Mouse (Mus musculus): Measurements from ENCODE around the gene Gmppa. TPM values are rescaled to one million over a fixed set of nuclear protein-coding genes. Genes with fewer than 3 reads are reported as not detected.

Gmppa gene
- polyA plus RNA-seq, 2 experiments = 74.9 to 144 TPM

DNA sequence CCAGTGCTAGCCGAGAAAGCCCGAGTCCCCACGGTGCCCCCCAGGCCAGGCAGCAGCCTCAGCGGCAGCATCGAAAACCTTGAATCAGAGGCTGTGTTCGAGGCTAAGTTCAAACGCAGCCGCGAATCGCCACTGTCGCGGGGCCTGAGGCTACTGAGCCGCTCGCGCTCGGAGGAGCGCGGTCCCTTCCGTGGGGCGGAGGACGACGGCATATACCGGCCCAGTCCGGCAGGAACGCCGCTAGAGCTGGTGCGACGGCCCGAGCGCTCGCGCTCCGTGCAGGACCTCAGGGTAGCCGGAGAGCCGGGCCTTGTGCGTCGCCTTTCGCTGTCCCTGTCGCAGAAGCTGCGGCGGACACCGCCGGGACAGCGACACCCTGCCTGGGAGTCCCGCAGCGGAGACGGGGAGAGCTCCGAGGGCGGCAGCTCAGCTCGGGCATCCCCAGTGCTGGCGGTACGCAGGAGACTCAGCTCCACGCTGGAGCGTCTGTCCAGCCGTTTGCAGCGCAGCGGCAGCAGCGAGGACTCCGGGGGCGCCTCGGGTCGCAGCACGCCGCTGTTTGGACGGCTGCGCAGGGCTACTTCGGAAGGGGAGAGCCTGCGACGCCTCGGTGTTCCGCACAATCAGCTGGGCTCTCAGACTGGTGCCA, 12.8 kb upstream of the Gmppa start:
- Histone ChIP-seq H3K4me2 (replicated peaks; ENCODE audit: low read depth, low read length, severe bottlenecking) (peak overlapping the region; percentile 53), H3K27ac (replicated peaks; ENCODE audit: low read depth, low read length) (no peak overlapping the region), H3K9ac (ENCODE audit: low read depth, low read length, severe bottlenecking) (peak overlapping the region; percentile 42), H3K36me3 (ENCODE audit: control insufficient read depth, insufficient read depth, low read length) (peaks cover 19% of the 10 kb centered on the region), H3K27me3 (ENCODE audit: control insufficient read depth, insufficient read depth, low read length) (peaks cover 50% of the 10 kb centered on the region), H3K4me1 (ENCODE audit: control insufficient read depth, insufficient read depth, low read length) (peaks cover 18% of the 10 kb centered on the region; the same call in 1 of the 2 replicates), H3K4me3 (replicated peaks; ENCODE audit: low read length) (peak overlapping the region; percentile 36), H3K9me3 (ENCODE audit: control insufficient read depth, low read length) (no peaks in the 10 kb centered on the region)
- ATAC-seq (ENCODE audit: low FRiP score, low read depth) = peak; percentile 58; the same call in 1 of the 2 replicates
- under 1% methylated on average over 56 of the region's 71 CpGs for WGBS
- TF ChIP-seq POLR2A (IDR thresholded peaks at IDR 0.05; ENCODE audit: borderline replicate concordance, extremely low read depth, insufficient read depth, insufficient read length) = no peak
- DNase-seq (ENCODE audit: low spot score) = no peak

DNA sequence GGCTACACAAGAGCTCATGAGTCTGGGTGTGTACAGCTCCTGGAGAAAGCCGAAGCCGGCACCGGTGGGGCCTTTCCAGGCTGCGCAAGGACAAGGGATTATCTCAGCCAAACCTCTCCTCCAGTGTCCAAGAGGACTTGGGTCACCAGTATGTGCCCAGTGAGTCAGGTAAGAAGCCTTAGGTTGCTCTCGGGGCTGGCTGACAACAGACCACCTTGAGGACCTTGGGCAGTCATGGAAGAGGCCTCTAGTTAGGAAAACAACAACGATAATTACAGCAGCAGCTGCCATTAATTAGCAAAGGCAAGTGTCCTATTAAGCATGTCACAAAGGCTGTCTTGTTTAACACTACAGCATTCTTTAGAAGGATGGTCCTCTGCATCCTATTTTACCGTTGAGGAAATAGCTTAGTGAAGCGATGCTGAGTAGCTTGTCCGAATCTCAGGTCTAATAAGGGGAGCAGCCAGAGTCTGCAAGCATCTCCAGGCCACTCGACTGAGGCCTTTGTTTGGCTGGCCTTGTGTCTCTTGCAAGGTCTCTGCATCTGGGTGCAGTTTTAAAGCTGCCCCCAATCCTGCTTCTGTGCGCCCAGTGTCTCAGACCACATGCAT, 11.8 kb upstream of the Gmppa start:
- no peaks in the 10 kb centered on the region for H3K9me3 ChIP-seq (ENCODE audit: control insufficient read depth, low read length)
- peaks cover 50% of the 10 kb centered on the region for H3K27me3 ChIP-seq (ENCODE audit: control insufficient read depth, insufficient read depth, low read length)
- no peak overlapping the region for H3K27ac ChIP-seq (replicated peaks; ENCODE audit: low read depth, low read length)
- no peak overlapping the region for H3K4me2 ChIP-seq (replicated peaks; ENCODE audit: low read depth, low read length, severe bottlenecking)
- peaks cover 18% of the 10 kb centered on the region; the same call in 1 of the 2 replicates for H3K4me1 ChIP-seq (ENCODE audit: control insufficient read depth, insufficient read depth, low read length)
- H3K4me3 ChIP-seq (replicated peaks; ENCODE audit: low read length) = no peak overlapping the region
- DNase-seq (ENCODE audit: low spot score) (no peak), ATAC-seq (ENCODE audit: low FRiP score, low read depth) (no peak)
- H3K9ac ChIP-seq (ENCODE audit: low read depth, low read length, severe bottlenecking) = no peak overlapping the region
- no peak for TF ChIP-seq POLR2A (IDR thresholded peaks at IDR 0.05; ENCODE audit: borderline replicate concordance, extremely low read depth, insufficient read depth, insufficient read length)
- H3K36me3 ChIP-seq (ENCODE audit: control insufficient read depth, insufficient read depth, low read length) = peaks cover 12% of the 10 kb centered on the region
- WGBS = 51% methylated on average over 11 of the region's 11 CpGs

DNA sequence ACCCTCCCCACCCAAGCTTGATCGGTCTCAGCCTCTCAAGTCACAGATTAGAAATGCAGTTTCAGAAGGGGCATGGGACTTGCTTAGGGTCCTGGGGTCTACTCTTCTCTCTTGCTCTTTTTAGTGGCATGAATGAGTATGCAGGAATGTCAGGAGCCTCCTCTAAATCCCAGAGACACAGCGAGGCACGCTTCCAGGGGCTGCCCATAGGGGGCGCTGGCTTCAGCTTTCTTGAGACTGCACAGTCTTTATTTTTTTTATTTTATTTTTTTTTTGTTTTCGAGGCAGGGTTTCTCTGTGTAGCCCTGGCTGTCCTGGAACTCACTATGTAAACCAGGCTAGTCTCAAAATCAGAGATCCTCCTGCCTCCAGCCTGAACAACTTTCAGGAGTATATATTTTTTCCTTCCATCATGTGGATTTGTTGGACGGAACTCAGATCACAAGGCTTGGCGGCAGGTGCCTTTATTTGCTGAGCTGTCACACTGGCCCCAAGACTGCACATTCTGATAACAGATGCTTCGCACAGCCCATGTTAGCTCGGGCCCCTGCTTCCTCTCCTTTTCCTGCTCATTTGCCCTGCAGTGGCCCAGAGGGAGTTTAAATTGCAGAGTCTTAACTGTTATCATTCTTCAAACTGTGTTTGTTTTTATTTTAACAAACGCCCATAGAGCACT, 9.8 kb upstream of the Gmppa start:
- no peak for TF ChIP-seq POLR2A (IDR thresholded peaks at IDR 0.05; ENCODE audit: borderline replicate concordance, extremely low read depth, insufficient read depth, insufficient read length)
- no peak overlapping the region for H3K9ac ChIP-seq (ENCODE audit: low read depth, low read length, severe bottlenecking)
- 35% methylated on average over 10 of the region's 10 CpGs for WGBS
- no peak overlapping the region for H3K27ac ChIP-seq (replicated peaks; ENCODE audit: low read depth, low read length)
- ATAC-seq (ENCODE audit: low FRiP score, low read depth) (no peak; the same call in 1 of the 2 replicates), DNase-seq (ENCODE audit: low spot score) (peak; percentile 59)
- peaks cover 6% of the 10 kb centered on the region; the same call in 1 of the 2 replicates for H3K36me3 ChIP-seq (ENCODE audit: control insufficient read depth, insufficient read depth, low read length)
- peaks cover 42% of the 10 kb centered on the region for H3K27me3 ChIP-seq (ENCODE audit: control insufficient read depth, insufficient read depth, low read length)
- H3K4me3 ChIP-seq (replicated peaks; ENCODE audit: low read length) = no peak overlapping the region
- H3K9me3 ChIP-seq (ENCODE audit: control insufficient read depth, low read length) = no peaks in the 10 kb centered on the region
- H3K4me1 ChIP-seq (ENCODE audit: control insufficient read depth, insufficient read depth, low read length) = peaks cover 18% of the 10 kb centered on the region; the same call in 1 of the 2 replicates
- H3K4me2 ChIP-seq (replicated peaks; ENCODE audit: low read depth, low read length, severe bottlenecking) = no peak overlapping the region

- no peak for TF ChIP-seq POLR2A (IDR thresholded peaks at IDR 0.05; ENCODE audit: borderline replicate concordance, extremely low read depth, insufficient read depth, insufficient read length)
- no peak overlapping the region for H3K27ac ChIP-seq (replicated peaks; ENCODE audit: low read depth, low read length)
- DNase-seq (ENCODE audit: low spot score) (no peak), ATAC-seq (ENCODE audit: low FRiP score, low read depth) (no peak)
- no peaks in the 10 kb centered on the region for H3K27me3 ChIP-seq (ENCODE audit: control insufficient read depth, insufficient read depth, low read length)
- no peak overlapping the region for H3K4me2 ChIP-seq (replicated peaks; ENCODE audit: low read depth, low read length, severe bottlenecking)
- H3K4me1 ChIP-seq (ENCODE audit: control insufficient read depth, insufficient read depth, low read length) = peaks cover 14% of the 10 kb centered on the region
- H3K9me3 ChIP-seq (ENCODE audit: control insufficient read depth, low read length) = no peaks in the 10 kb centered on the region
- H3K4me3 ChIP-seq (replicated peaks; ENCODE audit: low read length) = no peak overlapping the region
- 68% methylated on average over 8 of the region's 9 CpGs for WGBS
- H3K9ac ChIP-seq (ENCODE audit: low read depth, low read length, severe bottlenecking) = no peak overlapping the region
- peaks cover 20% of the 10 kb centered on the region for H3K36me3 ChIP-seq (ENCODE audit: control insufficient read depth, insufficient read depth, low read length)
Measured at GRCm38 (mm10) chr1:75438782-75439181, 3.1 kb downstream of the Gmppa start.

GRCm38 (mm10) chr1:75440661-75441060, 4.9 kb downstream of the Gmppa start:
- no peak overlapping the region for H3K9ac ChIP-seq (ENCODE audit: low read depth, low read length, severe bottlenecking)
- peaks cover 17% of the 10 kb centered on the region for H3K4me1 ChIP-seq (ENCODE audit: control insufficient read depth, insufficient read depth, low read length)
- H3K9me3 ChIP-seq (ENCODE audit: control insufficient read depth, low read length) = no peaks in the 10 kb centered on the region
- peaks cover 13% of the 10 kb centered on the region for H3K27me3 ChIP-seq (ENCODE audit: control insufficient read depth, insufficient read depth, low read length)
- no peak overlapping the region for H3K4me3 ChIP-seq (replicated peaks; ENCODE audit: low read length)
- no peak for ATAC-seq (ENCODE audit: low FRiP score, low read depth)
- DNase-seq (ENCODE audit: low spot score) = no peak
- TF ChIP-seq POLR2A (IDR thresholded peaks at IDR 0.05; ENCODE audit: borderline replicate concordance, extremely low read depth, insufficient read depth, insufficient read length) = no peak
- no peak overlapping the region for H3K27ac ChIP-seq (replicated peaks; ENCODE audit: low read depth, low read length)
- H3K36me3 ChIP-seq (ENCODE audit: control insufficient read depth, insufficient read depth, low read length) = peaks cover 20% of the 10 kb centered on the region
- WGBS = 96% methylated on average over 7 of the region's 7 CpGs
- no peak overlapping the region for H3K4me2 ChIP-seq (replicated peaks; ENCODE audit: low read depth, low read length, severe bottlenecking)

Measured in limb, embryonic 14.5 days (tissue).